ENCODE assay signal across 8 mouse cellular contexts in genomic region chr8:15729075-15729474, GRCm38 (mm10).
DNase-seq lines count a peak whose midpoint lies in the region; ATAC-seq lines count a peak whose summit lies in the region.

No protein-coding gene starts in this region.

- intact Hi-C loops in heart, postnatal 14 days (cut with DNase I), result loop anchor here (1.0 to 2.0 kb wide), 2 partner anchors 458 to 508 kb away; no protein-coding TSS in a partner anchor

- no peak for ATAC-seq in monocyte, adult 5-6 weeks (replicated peaks; ENCODE audit: insufficient number of reproducible peaks, low FRiP score, low TSS enrichment, poor library complexity, severe bottlenecking)

- DNase-seq in 416B (ENCODE audit: low read depth), result peak; percentile 24
- DNase-seq in ZHBTc4 (ENCODE audit: low read depth, low spot score), result peak; percentile 36
- DNase-seq in embryo, embryonic 10.5 days (ENCODE audit: low spot score), result peak; percentile 55
- DNase-seq in heart, postnatal 14 days, result peak; percentile 56 to 72
- peak; percentile 49 to 74 for DNase-seq in layer of hippocampus, postnatal 14 days (ENCODE audit: low spot score in 2 of 2)
- DNase-seq in mesoderm, embryonic 11.5 days (ENCODE audit: low read depth, low spot score), result peak; percentile 49
- DNase-seq in testis, postnatal 14 days (ENCODE audit: low spot score), result peak; percentile 7

Comparison
In these comparisons a context has a peak if more than half of its experiments do, and no peak if none do; other contexts are left out.
1. DNase-seq: peak in every context shown above with its lines; median percentile 64 in heart, postnatal 14 days; 62 in layer of hippocampus, postnatal 14 days; 55 in embryo, embryonic 10.5 days; 49 in mesoderm, embryonic 11.5 days; 36 in ZHBTc4; 24 in 416B; 7 in testis, postnatal 14 days.